Mouse (Mus musculus): ENCODE measurements around the gene Pcgf6.
"Not testable (repeated sequence)": the region's sequence is repeated elsewhere in the genome, so short reads cannot be mapped to it uniquely, and the experiment has no call there.

Pcgf6 gene

GRCm38 (mm10) chr19:46998168-46998870 lies 52.4 kb downstream of the Pcgf6 start:
- DNase-seq (ENCODE audit: low read depth): no peak

- DNase-seq (ENCODE audit: low read depth): no peak
Observed at GRCm38 (mm10) chr19:46996095-46996494, 54.6 kb downstream of the Pcgf6 start.

GRCm38 (mm10) chr19:46992329-46992728 lies 58.4 kb downstream of the Pcgf6 start:
- not testable (repeated sequence) for DNase-seq (ENCODE audit: low read depth)

GRCm38 (mm10) chr19:46991145-46991544 lies 59.6 kb downstream of the Pcgf6 start:
- peak; percentile 44 for DNase-seq (ENCODE audit: low read depth)

- DNase-seq (ENCODE audit: low read depth): not testable (repeated sequence)
Observed at GRCm38 (mm10) chr19:46990625-46991024, 60.1 kb downstream of the Pcgf6 start.

- no peak for DNase-seq (ENCODE audit: low read depth)
Observed at GRCm38 (mm10) chr19:46990153-46990518, 60.6 kb downstream of the Pcgf6 start.

- no peak for DNase-seq (ENCODE audit: low read depth)
Observed at GRCm38 (mm10) chr19:46989479-46990152, 61.1 kb downstream of the Pcgf6 start.

- DNase-seq (ENCODE audit: low read depth): no peak
Observed at GRCm38 (mm10) chr19:46988231-46989087, 62.2 kb downstream of the Pcgf6 start.

GRCm38 (mm10) chr19:46987646-46988045 lies 63.1 kb downstream of the Pcgf6 start:
- no peak for DNase-seq (ENCODE audit: low read depth)

- DNase-seq (ENCODE audit: low read depth): no peak
Observed at GRCm38 (mm10) chr19:46984726-46985622, 65.7 kb downstream of the Pcgf6 start.

GRCm38 (mm10) chr19:46983966-46984380 lies 66.7 kb downstream of the Pcgf6 start:
- no peak for DNase-seq (ENCODE audit: low read depth)

Data from fibroblast of lung, adult 2 months (primary cell).